Mouse (Mus musculus): ENCODE data around the gene Creg2. TPM values are rescaled to one million over a fixed set of nuclear protein-coding genes. Genes with fewer than 3 reads are reported as not detected.
A peak's percentile ranks its signal among the peaks of the same experiment; 100 is the strongest.
"Not testable (repeated sequence)": the region's sequence is repeated elsewhere in the genome, so short reads cannot be mapped to it uniquely, and the experiment has no call there.

Creg2 gene
- total RNA-seq (2022), result 10 to 100 TPM; 74.3 to 92.0 (median 82.8) TPM

DNA sequence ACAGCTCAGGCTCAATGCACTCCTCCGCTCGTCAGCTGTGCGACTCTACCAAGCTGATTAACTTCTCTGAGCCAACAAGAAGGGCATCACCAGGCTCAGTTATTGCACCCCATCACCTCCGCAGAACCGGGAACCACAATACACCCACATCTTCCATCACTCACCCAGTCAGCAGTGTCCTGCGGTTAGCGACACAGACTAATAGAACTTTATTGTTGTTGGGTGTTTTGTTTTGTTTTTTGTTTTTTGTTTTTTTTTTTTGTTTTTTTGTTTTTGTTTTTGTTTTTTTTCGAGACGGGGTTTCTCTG, at the start of gene Creg2:
Gene Creg2 (minus strand): TSS at position 234 of the 308 bp plus-strand sequence.
- DNase-seq (ENCODE audit: low spot score in 2 of 2), result no peak

DNA sequence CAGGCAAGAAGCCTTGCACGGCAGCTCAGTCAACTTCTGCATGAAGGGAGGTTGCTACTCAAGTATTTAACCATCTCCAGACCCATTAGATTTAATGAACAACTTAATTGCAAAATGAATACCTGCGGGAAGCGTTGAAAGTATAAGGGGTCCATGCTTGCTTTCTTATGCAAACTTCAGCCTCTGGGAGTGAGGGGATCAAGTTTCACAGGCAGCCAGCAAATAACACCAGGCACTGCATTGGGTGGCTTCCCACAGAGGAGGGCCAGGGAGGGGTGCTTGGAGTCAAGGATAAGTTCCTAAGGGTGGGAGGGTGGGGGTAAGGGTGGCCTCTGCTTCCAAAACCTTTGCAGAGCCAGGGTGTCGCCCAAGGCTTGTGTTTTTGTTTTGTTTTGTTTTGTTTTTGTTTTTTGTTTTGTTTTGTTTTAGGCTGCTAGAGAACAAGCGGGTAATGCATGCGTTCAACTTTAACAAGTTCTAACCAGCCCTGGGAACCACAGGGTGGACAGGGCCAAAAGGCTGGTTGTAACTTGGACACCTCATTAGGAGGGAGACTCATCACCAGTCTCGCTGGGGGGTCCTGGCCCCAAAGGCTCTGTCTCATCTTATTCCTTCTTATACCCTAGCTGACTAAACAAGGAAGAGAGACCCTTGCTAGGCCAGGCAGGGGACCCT, 49.5 kb upstream of the Creg2 start:
- DNase-seq (ENCODE audit: low spot score in 2 of 2), result no peak

GRCm38 (mm10) chr1:39698456-39698855, 47.2 kb upstream of the Creg2 start:
- no peak for DNase-seq (ENCODE audit: low spot score in 2 of 2)

DNA sequence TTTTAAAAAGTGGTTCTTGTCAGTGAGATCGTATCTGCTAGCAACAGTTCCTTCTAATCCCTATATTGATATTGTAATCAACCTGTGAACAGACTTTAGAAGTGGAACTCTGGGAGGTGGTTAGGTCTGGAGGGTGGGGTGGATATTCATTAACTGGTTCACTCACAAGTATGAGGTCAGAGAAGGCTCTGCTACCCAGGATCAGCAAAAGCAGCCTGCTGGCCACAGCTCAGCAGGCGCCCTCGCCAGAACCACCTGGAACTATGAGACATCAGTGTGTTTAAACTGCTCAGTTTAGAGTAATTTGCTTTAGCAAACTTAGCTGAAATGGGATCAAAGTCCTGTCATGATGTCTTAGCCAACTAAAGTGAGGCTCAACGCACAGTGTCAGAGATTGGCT, 43.9 kb upstream of the Creg2 start:
- no peak for DNase-seq (ENCODE audit: low spot score in 2 of 2)

DNA sequence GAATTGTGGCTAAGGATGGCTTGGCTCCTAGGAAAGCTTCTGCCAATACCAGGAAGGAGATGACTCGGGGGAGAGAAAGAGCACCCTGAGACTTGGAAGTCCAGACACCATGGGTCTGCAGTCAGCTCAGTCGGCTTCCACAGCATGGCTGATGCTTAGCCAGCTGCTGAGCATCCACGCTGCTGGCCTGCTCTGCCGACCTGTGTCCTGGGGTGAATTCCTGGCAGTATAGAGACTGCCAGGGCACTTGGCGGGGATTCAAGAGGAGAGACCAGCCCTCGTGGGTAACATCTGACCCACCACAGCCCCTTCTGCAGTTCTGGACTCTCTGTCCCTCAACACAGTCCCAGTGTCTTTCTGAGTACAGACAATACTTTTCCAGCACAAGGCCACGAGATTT, 43.5 kb upstream of the Creg2 start:
- DNase-seq (ENCODE audit: low spot score in 2 of 2), result no peak

- no peak for DNase-seq (ENCODE audit: low spot score in 2 of 2)
These were observed 40.7 kb upstream of the Creg2 start for GRCm38 (mm10) chr1:39691974-39692373.

GRCm38 (mm10) chr1:39691061-39691460, 39.8 kb upstream of the Creg2 start:
- no peak for DNase-seq (ENCODE audit: low spot score in 2 of 2)

DNA sequence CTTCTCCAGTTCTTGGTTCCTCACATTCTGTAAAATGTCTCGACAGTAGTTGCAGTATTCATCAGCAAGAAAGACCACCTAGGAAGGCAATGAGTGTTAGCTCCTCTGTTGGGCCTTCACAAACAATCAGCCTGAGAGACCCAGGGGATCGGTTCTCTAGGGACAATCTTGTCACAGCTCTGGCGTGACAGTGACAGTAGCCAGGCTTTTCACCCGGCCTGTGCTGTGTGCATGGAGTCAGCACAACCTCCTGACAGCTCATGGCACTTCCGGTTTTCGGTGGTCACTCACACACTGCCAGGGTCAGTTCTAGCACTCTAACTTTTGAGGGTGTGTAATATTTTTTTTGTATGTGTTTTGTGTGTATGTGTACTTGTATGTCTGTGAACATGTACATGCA, 37.3 kb upstream of the Creg2 start:
- no peak for DNase-seq (ENCODE audit: low spot score in 2 of 2)

GRCm38 (mm10) chr1:39687279-39687678, 36.0 kb upstream of the Creg2 start:
- DNase-seq (ENCODE audit: low spot score in 2 of 2), result no peak

GRCm38 (mm10) chr1:39685841-39686240, 34.6 kb upstream of the Creg2 start:
- DNase-seq (ENCODE audit: low spot score in 2 of 2), result peak; percentile 45 to 46

- no peak for DNase-seq (ENCODE audit: low spot score in 2 of 2)
These were observed 30.4 kb upstream of the Creg2 start for GRCm38 (mm10) chr1:39681638-39682037.

GRCm38 (mm10) chr1:39680546-39680945, 29.3 kb upstream of the Creg2 start:
- no peak for DNase-seq (ENCODE audit: low spot score in 2 of 2)

DNA sequence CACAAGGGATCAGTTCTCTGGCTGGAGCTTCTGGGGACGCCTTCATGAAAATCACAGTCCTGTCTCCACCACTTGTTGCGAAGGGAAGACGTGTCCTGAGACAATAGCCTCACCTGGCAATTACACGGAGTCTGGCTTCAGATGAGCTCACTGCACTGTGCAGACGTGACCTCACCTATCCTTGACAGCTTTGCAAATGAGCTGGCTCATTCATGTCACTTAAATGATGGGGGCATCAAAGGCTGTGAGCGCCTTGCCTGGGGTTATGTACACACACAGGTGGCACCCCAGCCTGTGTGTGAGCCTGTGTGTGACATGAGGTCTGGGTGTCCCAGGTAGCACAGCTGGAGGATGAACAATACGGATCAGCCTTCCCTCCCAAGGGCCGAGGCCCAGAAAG, 27.6 kb upstream of the Creg2 start:
- no peak for DNase-seq (ENCODE audit: low spot score in 2 of 2)

DNA sequence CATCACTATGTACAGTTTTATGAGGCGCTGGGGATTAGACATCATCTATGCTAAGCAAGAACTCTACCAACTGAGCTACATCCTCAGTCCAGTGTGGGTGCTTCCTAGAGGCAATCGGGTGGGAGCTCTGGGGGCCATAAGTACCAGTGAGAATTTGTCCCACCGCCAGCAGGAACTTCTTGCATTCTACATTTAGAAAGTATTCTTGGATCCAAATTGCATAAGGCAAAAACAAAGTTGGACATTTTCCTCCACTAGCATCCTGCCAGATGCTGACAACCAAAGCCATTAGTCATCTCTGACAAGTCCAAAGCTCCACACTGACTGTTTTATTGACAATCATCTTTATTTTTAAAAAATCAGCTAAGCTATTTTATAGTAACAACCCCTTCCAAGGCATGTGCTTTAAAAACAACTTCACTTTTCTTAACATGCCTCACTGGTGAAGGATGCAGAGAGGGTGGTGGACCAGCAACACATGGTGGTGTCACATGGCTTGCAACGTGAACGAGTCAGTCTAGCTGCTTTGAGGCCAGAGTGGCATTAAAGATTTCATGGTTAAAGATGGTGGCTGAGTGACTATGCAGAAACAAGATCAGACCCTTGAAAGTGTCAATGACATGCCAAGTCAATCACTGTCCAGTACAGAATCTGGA, 25.1 kb upstream of the Creg2 start:
- DNase-seq (ENCODE audit: low spot score in 2 of 2), result peak in 1 of 2 experiments; percentile 50

GRCm38 (mm10) chr1:39672362-39673105, 21.3 kb upstream of the Creg2 start:
- DNase-seq (ENCODE audit: low spot score in 2 of 2), result no peak

DNA sequence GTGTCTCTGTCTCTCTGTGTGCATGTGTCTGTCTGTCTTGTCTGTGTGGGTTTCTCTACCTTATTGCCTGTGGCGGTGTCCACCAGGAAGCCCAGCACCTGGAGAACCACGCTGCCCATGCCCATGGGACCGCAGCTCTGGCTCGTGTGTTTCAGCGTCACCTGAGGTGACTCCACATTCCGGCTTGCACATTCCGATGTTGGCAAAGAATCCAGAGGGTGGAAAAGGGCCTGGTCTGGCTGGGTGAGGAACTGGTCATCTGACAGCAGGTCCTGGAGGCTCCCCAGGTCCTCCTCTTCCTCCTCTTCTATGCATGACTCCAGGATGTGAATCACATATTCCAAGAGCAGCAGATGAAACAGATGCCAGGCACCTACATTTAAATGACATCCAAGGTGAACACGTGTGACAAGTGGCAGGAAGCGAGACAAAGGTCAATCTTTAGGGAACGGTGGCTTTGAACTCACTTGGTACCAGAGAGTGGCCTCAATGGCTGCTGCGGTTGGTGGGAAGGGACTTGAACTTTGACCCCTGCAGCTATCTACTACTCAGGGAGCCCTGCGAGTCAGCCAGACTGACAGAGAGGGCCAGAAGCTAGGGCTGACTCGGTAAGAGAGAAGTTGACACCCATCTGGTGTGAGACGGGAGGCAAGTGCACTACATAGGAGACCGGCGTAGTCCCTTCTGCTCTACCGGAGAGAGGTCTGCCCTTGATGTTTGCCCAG, 19.1 kb upstream of the Creg2 start:
- no peak for DNase-seq (ENCODE audit: low spot score in 2 of 2)

GRCm38 (mm10) chr1:39666751-39667252, 15.5 kb upstream of the Creg2 start:
- DNase-seq (ENCODE audit: low spot score in 2 of 2), result no peak

GRCm38 (mm10) chr1:39664039-39664625, 12.9 kb upstream of the Creg2 start:
- no peak for DNase-seq (ENCODE audit: low spot score in 2 of 2)

DNA sequence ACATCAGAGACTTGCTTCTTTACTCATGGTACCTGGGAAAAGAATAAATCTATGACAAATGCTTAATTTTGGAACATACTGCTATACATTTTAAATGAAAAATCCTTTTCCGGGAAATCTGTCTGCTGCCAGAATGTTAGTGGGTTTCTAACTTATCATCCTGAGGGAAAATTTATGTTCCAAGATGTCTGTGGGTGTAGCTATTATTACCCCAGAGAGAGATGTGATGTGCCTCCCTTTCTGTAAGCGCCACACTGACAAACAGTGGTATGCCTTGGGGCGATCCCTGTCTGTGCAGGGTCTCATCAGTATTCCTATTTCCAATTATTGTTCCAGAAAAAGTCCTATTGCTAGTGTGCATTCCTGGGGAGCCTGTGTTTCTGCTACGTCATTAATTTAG, 11.8 kb upstream of the Creg2 start:
- no peak for DNase-seq (ENCODE audit: low spot score in 2 of 2)

DNA sequence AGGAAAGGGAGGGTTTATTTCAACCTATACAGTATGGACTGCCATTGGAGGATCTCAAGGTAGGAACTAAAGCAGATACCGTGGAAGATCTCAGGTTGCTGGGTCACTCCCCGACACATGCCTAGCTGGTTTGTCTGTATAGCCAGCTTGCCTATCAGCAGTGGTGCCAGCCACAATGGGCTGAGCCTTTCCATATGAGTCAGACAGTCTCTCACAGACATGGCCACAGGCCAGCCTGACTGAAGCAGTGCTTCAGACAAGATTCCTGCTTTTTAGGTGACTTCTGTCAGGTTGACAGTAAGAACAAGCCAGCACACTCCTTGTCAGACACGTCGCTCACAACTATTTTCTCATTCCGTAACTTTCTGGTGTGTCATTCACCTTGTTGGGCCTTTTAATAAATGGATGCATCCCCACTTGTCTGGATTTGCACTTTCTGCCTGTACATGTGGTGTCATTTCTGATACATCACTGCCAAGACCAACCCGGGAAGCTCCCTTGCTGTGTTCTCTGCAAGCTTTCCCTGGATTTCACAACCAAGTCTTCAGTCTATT, 5.8 kb upstream of the Creg2 start:
- DNase-seq (ENCODE audit: low spot score in 2 of 2), result no peak

DNA sequence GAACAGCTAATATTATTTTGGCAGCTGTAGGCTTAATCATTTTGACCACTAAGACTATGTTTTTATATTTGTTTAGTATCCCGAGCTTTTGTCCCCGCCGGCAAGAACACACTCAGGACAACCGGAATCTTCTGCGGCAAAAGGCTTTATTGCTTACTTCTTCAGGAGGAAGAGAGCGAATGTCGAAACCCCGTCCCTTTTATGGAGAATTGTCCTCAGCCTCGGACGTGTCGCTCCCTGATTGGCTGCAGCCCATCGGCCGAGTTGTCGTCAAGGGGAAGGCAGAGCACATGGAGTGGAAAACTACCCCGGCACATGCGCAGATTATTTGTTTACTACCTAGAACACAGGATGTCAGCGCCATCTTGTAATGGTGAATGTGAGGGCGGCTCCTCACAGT, 3.6 kb upstream of the Creg2 start:
- DNase-seq (ENCODE audit: low spot score in 2 of 2), result not testable (repeated sequence)

All from left cerebral cortex, adult 8-10 months (tissue).